Mouse (Mus musculus) liver, embryonic 15.5 days (tissue): ENCODE results near the gene Grm6. TPM values are rescaled to one million over a fixed set of nuclear protein-coding genes. Genes with fewer than 3 reads are reported as not detected.

Experiments used
- ATAC-seq: fragments of 200-750 bp; cut with Nextera tagmentation; 2 replicates; pipeline ENCODE4 v1.8.0; 2017; ENCODE audit warnings: moderate number of reproducible peaks, mild to moderate bottlenecking, moderate library complexity; ENCODE audit not compliant: insufficient read depth
- H3K27ac ChIP-seq: fragments of 300-500 bp; sonication (generic); replicated peaks from 2 replicates; pipeline ENCODE4 v1.5.1; 2015; ENCODE audit warnings: mild to moderate bottlenecking, inconsistent platforms
- H3K27me3 ChIP-seq: fragments of 300-500 bp; sonication (generic); 2 replicates; pipeline ENCODE4 v1.6.1; 2015; ENCODE audit warnings: mild to moderate bottlenecking, inconsistent platforms
- H3K36me3 ChIP-seq: fragments of 300-500 bp; sonication (generic); replicated peaks from 2 replicates; pipeline ENCODE4 v1.6.1; 2015; ENCODE audit warnings: moderate library complexity, mild to moderate bottlenecking, inconsistent platforms
- H3K4me1 ChIP-seq: fragments of 300-500 bp; sonication (generic); replicated peaks from 2 replicates; pipeline ENCODE4 v1.6.1; 2015; ENCODE audit warnings: inconsistent platforms
- H3K4me2 ChIP-seq: fragments of 300-500 bp; sonication (generic); 2 replicates; pipeline ENCODE4 v1.6.1; 2015; ENCODE audit warnings: moderate library complexity, mild to moderate bottlenecking, inconsistent platforms
- H3K4me3 ChIP-seq: fragments of 300-500 bp; sonication (generic); replicated peaks from 2 replicates; pipeline ENCODE4 v1.5.1; 2015; ENCODE audit warnings: mild to moderate bottlenecking, inconsistent platforms
- H3K9ac ChIP-seq: fragments of 300-500 bp; sonication (generic); 2 replicates; pipeline ENCODE4 v1.6.1; 2015; ENCODE audit warnings: moderate library complexity, mild to moderate bottlenecking, inconsistent platforms
- H3K9me3 ChIP-seq: fragments of 300-500 bp; sonication (generic); replicated peaks from 2 replicates; pipeline ENCODE4 v1.6.1; 2016; ENCODE audit warnings: inconsistent platforms
- WGBS: fragments of 180-500 bp; shearing (Covaris S2); methylation state at CpG from one replicate; pipeline ENCODE4 v1.1.7; 2015; ENCODE audit warnings: mixed read lengths; ENCODE audit not compliant: insufficient replicate concordance; 5-methylcytosine and 5-hydroxymethylcytosine counted together
- polyA plus RNA-seq: library from polyadenylated mRNA; unstranded; fragments of >200 nt; fragmentation: Nextera tagmentation; extraction: Ambion mirVana; gene quantifications from 2 replicates; pipeline ENCODE4 v1.2.1, GENCODE M21; 2015

Grm6 gene
- 0.12 and 0.17 TPM in 2 replicates for polyA plus RNA-seq

DNA sequence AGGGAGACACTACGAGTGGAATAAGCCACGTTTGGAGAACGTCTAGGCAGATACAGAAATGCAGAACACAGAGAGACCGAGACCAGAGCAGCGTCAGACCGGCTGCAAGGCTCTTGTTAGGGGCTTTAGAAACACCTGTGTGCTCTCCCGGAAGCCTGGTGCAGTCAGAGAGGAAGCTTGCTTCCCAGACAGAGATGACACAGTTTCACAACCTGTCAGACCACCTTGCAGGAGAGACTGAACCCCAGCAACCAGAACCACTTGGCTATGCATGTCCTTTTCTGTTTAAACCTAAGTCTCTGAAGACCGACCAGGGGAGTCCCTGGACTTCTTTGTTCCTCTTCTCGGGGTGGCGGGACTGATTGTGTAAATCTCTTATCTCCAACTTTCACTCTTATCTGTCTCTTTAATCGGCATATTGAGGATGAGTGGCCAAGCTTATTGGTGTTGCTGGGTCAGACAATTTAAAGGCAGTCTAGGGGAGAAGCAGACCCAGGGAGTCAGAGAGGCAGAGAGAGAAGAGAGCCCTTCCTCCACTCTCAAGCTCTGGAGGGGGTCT, at the start of gene Grm6:
TSS of gene Grm6 (plus strand) at position 509 of the 559 bp plus-strand sequence.
- no peak for ATAC-seq
- Histone ChIP-seq H3K27me3 (peaks cover 61% of the 10 kb centered on the region), H3K27ac (no peak within 1 kb of the TSS), H3K4me1 (no peaks in the 10 kb centered on the region; the same call in 1 of the 2 replicates), H3K36me3 (no peaks in the 10 kb centered on the region), H3K9me3 (no peaks in the 10 kb centered on the region), H3K4me3 (0 out of 2 replicates have a peak within 1 kb of the TSS, but pooled peaks have one; percentile 18), H3K9ac (no peak within 1 kb of the TSS), H3K4me2 (peak within 1 kb of the TSS; percentile 48)
- WGBS = 2% methylated on average over 11 of the region's 11 CpGs

DNA sequence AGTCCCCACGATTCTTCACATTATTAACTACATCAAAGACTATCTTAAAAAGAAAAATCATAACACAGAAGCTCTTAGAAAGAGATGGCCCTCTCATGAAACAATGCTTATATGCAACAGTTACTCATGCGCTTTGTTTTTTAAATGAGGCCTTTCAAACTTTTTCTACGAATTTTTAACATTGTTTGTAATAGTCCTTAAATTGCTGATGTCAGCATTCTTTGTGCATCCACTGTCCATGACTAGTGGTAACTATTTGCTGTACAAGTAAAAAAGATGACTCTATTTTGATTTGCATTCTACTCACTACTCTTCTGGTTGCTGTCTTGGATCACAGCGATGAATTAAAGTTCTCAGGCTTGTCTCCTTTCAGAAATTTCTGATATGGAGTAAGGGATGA, 36.3 kb upstream of the Grm6 start:
- Histone ChIP-seq H3K27me3 (no peaks in the 10 kb centered on the region), H3K27ac (no peak overlapping the region), H3K4me2 (no peak overlapping the region), H3K9ac (no peak overlapping the region), H3K9me3 (0 out of 2 replicates have a peak, but pooled peaks cover 3% of the 10 kb centered on the region), H3K4me1 (no peaks in the 10 kb centered on the region), H3K36me3 (peaks cover 22% of the 10 kb centered on the region), H3K4me3 (no peak overlapping the region)
- WGBS = 76% methylated on average over 4 of the region's 4 CpGs
- ATAC-seq = no peak

DNA sequence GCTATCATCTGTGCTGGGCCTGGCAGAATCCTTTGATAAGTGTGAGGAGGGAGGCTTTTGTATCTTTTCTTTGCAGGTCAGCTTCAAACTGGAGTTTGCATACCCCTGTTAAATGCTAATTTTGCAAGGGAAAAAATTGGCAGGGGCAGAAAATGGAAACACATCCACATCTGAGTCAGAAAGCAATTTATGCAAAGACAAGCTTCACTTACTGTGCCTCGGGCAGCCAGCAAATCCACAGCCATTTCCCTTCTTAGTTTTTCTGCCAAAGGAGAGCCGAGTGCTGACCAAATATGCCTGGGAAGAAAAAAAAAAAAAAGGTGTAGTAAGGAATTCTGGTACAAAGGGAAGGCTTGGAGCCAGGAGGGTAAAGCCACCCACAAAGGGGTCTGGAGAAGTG, 24.3 kb upstream of the Grm6 start:
- 65% methylated on average over 2 of the region's 2 CpGs for WGBS
- no peak for ATAC-seq
- Histone ChIP-seq H3K9me3 (no peaks in the 10 kb centered on the region), H3K4me3 (no peak overlapping the region), H3K4me2 (no peak overlapping the region), H3K27ac (no peak overlapping the region), H3K4me1 (peaks cover 7% of the 10 kb centered on the region), H3K27me3 (no peaks in the 10 kb centered on the region), H3K36me3 (no peaks in the 10 kb centered on the region), H3K9ac (no peak overlapping the region)

DNA sequence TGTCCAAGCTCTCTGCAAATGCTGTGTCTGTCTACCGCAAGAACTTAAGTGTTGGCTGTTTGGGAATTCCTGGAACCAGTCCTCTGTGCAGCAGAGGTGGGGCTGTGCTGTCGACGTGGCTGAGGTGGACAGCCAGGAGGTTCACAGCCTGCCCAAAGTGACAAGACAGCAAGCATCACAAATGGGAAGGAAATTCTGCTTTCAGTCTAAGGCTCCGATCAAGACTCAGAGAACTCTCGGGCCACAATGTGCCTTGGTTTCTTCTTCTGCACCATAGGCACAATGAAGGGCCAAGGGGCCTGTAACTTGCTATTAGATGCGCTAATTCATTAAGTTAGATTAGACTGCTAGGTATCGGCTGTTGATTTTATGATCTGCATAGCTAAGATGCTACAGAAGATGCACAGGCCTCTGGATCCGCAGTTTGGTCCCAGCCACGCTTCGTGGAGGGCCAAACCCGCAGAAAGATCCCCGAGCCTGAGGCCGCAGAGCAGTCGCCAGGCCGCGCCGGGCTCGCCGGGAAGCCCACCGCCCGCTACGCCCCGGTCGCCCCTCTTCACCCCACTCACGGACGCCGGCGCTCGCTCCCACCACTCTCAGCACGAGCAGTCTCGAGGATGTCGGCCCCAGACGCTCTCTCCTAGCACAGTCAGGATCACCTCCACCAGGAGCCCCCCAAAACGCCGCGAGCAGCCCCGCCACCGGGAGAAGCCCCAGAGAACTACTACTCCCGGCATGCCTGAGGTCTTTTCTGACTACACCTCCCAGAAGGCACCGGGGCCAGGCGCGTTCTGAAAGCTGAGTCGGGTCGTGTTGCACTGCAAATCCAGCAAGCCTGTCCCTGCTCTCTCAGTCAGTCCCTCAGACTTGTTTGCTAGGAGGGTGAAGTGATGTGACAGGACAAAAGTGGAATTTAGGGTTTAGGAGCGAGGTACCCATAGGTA, 23.2 kb upstream of the Grm6 start, which contains the start of gene Zfp354c:
TSS of gene Zfp354c (minus strand) at position 715 of the 944 bp plus-strand sequence.
- H3K36me3 ChIP-seq = no peaks in the 10 kb centered on the region
- H3K4me1 ChIP-seq = peaks cover 7% of the 10 kb centered on the region
- H3K9ac ChIP-seq = peak within 1 kb of the TSS; percentile 56
- 2% methylated on average over 45 of the region's 45 CpGs for WGBS
- no peak within 1 kb of the TSS for H3K27ac ChIP-seq
- no peaks in the 10 kb centered on the region for H3K9me3 ChIP-seq
- ATAC-seq = peak; percentile 79
- H3K4me2 ChIP-seq = peak within 1 kb of the TSS; percentile 90
- H3K4me3 ChIP-seq = peak within 1 kb of the TSS; percentile 71
- no peaks in the 10 kb centered on the region for H3K27me3 ChIP-seq

DNA sequence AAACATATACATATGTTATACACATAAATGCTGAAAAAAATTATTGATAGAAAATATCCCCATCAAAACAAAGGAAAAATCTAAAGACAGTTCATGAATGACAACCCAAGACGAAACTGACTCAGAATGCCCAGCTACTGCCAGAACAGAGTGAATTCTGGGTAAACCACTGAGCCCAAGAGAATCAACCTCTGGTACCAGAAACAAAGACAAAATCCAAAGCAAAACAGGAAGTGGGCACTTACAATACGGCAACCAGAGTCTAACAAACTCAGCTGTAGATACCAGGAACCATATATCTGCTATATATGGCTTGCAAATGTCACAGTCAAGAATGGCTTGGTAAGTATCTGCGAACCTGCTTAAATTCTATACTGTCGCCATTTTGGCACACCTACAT, 14.8 kb upstream of the Grm6 start:
- no peak overlapping the region for H3K27ac ChIP-seq
- no peaks in the 10 kb centered on the region for H3K9me3 ChIP-seq
- no peak for ATAC-seq
- H3K27me3 ChIP-seq = no peaks in the 10 kb centered on the region
- H3K4me1 ChIP-seq = no peaks in the 10 kb centered on the region
- no peak overlapping the region for H3K9ac ChIP-seq
- H3K36me3 ChIP-seq = 0 out of 2 replicates have a peak, but pooled peaks cover 3% of the 10 kb centered on the region
- H3K4me2 ChIP-seq = no peak overlapping the region
- no peak overlapping the region for H3K4me3 ChIP-seq
- WGBS = 46% methylated on average over 4 of the region's 4 CpGs

DNA sequence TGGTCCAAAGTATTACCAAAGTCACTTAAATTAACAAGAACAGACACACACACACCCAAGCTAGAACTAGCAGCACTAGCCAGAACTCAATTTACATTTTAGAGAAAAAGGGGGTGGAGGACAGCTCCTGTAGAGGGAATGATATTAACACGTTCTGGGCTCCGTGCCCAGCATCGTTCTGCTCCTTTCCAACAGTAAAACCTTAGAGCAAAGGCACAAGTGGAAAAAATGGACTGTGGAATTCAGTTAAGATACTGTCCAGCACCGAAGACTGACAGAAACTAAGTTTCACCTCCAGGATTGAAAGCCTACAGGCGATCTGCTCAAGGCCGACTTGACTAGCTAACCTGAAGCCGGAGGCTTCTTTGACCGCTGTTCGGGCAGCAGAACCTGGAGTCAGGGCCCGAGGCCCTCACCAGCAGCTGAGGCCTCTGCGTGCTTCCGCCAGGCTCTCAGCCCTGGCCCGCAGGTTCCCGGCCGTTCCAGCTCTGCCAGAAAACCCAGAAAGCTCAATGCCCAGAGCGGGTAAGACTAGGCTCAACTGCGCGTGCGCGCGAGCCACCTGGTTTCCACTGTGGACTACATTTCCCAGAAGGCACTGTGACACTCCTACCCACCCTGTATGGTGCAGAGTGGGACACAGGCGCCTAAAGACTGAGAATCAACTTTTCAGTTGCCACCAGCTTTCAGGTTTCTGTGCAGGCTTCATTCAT, 9.3 kb upstream of the Grm6 start, which contains the start of gene Zfp879:
TSS of gene Zfp879 (minus strand) at position 530 of the 713 bp plus-strand sequence.
- no peaks in the 10 kb centered on the region for H3K36me3 ChIP-seq
- no peak within 1 kb of the TSS for H3K27ac ChIP-seq
- no peaks in the 10 kb centered on the region for H3K27me3 ChIP-seq
- peak; percentile 74 for ATAC-seq
- no peaks in the 10 kb centered on the region for H3K9me3 ChIP-seq
- 0 out of 2 replicates have a peak within 1 kb of the TSS, but pooled peaks have one; percentile 39 for H3K9ac ChIP-seq
- peak within 1 kb of the TSS; percentile 67 for H3K4me2 ChIP-seq
- 0 out of 2 replicates have a peak, but pooled peaks cover 3% of the 10 kb centered on the region for H3K4me1 ChIP-seq
- peak within 1 kb of the TSS; percentile 50 for H3K4me3 ChIP-seq
- 22% methylated on average over 22 of the region's 22 CpGs for WGBS

DNA sequence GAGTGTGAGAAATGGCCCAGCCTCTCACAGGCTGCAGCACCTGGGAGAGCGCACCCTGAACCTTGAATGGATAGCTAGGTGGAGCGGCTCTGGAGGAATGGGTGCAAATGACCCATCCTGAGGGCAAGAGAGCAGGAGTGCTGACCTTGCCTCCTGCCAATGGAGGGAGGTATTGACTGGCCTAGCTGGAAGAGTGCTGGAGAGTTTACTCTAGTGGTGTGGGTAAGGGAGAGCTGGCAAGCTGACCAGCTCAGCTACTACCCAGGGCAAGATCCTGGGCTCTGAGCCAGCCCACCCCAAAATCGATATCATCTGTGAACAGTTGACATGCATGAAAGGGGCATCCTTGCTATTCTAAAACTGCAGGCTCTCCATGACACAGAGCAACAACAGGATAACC, 4.5 kb upstream of the Grm6 start:
- H3K27ac ChIP-seq = no peak overlapping the region
- 0 out of 2 replicates have a peak, but pooled peaks cover 3% of the 10 kb centered on the region for H3K4me1 ChIP-seq
- H3K27me3 ChIP-seq = peaks cover 37% of the 10 kb centered on the region
- 75% methylated on average over 3 of the region's 3 CpGs for WGBS
- H3K4me3 ChIP-seq = no peak overlapping the region
- no peak for ATAC-seq
- H3K9me3 ChIP-seq = no peaks in the 10 kb centered on the region
- H3K4me2 ChIP-seq = no peak overlapping the region
- no peak overlapping the region for H3K9ac ChIP-seq
- no peaks in the 10 kb centered on the region for H3K36me3 ChIP-seq

DNA sequence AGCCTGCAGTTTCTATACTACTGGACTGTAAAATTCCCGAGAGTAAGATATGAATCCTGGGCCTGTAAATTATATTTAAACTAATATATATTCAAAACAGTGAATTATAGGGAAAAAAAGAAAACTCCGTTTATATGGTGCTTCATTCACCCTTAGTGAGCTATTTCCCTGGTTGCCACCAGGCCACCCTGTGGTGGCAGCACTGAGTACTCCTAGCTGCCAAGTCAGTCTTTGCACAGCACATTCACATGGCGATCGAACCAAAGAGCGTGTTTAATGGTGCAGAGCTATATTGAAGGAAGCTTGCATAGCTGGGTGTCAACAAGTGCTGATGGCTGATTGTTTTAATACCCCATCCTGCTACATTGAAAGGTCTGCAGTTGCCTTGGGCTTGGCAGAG, 3.4 kb upstream of the Grm6 start:
- no peaks in the 10 kb centered on the region for H3K36me3 ChIP-seq
- H3K27me3 ChIP-seq = peaks cover 48% of the 10 kb centered on the region
- H3K9ac ChIP-seq = no peak overlapping the region
- no peak overlapping the region for H3K4me3 ChIP-seq
- no peak for ATAC-seq
- no peaks in the 10 kb centered on the region for H3K9me3 ChIP-seq
- H3K27ac ChIP-seq = no peak overlapping the region
- WGBS = 62% methylated on average over 5 of the region's 5 CpGs
- H3K4me2 ChIP-seq = no peak overlapping the region
- no peaks in the 10 kb centered on the region; the same call in 1 of the 2 replicates for H3K4me1 ChIP-seq

DNA sequence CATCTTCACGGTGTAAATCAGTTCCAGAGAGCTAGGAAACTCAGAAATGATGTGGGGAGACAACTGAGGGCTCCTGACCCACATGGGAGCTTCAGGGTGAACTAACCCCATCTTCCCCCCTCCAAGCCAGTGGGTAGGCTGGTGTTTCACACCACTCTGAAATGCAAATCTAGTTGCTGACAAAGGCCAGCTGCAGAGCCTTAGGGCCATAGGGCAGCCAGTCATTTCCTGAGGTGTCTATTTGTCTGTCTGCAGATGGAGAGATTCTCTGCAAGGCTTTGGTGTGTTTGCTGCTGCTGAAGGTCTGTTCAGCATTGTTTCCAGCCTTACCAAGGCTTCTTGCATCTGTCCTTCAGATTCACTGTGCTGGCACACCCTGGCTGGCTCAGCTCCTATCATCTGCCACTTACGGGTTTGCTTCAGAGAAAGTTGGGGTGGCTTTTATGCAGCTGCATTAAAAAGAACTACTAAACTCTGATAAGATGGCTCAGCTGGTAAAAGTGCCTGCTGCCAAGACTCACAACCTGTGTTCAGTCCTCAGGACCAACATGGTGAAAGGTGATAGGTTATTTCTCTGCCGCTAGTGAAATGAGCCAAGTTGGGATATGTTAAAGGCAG, 1.9 kb upstream of the Grm6 start:
- ATAC-seq = no peak
- Histone ChIP-seq H3K36me3 (no peaks in the 10 kb centered on the region), H3K9ac (no peak overlapping the region), H3K4me2 (no peak overlapping the region), H3K4me3 (no peak overlapping the region), H3K27ac (no peak overlapping the region), H3K27me3 (peaks cover 61% of the 10 kb centered on the region), H3K9me3 (no peaks in the 10 kb centered on the region), H3K4me1 (no peaks in the 10 kb centered on the region; the same call in 1 of the 2 replicates)
- 29% methylated on average over 3 of the region's 3 CpGs for WGBS

DNA sequence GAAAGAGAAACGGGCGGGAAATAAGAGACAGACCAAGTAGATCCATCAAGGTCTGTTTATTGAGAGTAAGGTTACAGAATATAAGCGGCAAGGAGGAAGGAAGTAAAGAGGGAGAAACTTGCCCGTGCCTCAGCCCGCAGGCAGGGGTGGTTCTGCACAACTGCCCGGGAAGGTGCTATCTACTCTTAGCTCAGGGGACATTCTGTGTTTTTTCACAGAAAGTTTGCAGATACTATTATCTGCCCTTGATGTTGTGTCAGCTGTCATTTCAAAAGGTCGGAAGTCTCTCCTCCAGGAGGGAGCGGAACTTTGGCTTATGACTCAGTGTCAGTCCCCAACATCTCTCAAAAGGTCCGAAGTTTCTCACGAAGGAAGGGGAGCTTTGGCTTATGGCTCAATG, 1.2 kb upstream of the Grm6 start:
- no peaks in the 10 kb centered on the region; the same call in 1 of the 2 replicates for H3K4me1 ChIP-seq
- no peaks in the 10 kb centered on the region for H3K36me3 ChIP-seq
- no peak overlapping the region for H3K4me3 ChIP-seq
- no peaks in the 10 kb centered on the region for H3K9me3 ChIP-seq
- no peak for ATAC-seq
- H3K27ac ChIP-seq = no peak overlapping the region
- H3K9ac ChIP-seq = no peak overlapping the region
- WGBS = 1% methylated on average over 10 of the region's 10 CpGs
- no peak overlapping the region for H3K4me2 ChIP-seq
- H3K27me3 ChIP-seq = peaks cover 61% of the 10 kb centered on the region
